Mouse (Mus musculus): ENCODE data around the gene Plod2.

Plod2 gene

DNA sequence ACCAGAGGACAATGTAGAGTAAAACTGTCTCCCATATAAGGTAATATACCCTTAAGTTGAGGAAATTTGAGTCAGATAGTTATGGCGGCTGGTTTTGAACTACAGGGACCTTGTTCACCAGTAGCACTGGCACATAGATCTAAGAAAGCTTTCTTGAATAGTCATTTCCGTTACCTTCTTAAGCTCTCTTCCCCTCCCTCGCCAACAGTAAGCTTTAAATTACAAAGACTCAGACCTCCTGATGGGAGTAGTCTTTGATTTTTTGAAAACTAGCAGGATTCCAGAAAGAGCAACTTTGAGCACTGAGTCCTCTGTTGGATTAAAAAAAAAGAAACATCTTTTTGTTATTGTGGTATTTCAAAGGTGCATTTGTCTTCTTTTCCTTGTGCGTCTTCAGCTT is 61.5 kb downstream of the Plod2 start:
- DNase-seq: no peak

DNA sequence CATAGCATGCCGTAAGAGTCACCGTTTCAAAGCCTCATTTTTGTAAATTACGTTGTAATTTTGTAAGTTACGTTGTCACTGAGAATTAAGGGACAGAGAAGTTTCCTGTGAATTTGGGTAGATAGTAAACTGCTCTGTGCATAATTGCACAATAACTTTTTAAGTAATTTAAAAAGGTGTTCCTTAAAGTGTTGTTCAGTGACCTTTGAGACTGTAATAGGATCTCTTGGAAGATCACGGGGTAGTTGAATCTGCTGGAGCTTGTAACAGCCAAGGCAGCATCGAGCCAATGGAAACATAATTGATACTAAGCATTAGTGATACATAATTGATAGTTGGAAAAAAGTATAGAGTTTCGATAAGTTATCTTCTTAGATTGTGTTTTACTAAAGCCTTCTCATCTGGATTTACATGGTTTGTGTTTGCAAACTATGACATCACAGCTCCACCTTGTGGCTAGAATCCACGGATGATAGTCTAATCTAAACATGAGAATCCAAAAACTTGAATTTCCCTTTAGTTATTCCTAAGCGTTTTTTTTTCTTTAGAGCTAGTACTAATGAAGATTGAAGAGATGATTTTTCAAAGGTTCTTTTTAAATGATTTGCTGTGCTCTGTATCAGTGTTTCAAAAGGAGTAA is 68.7 kb downstream of the Plod2 start:
- no peak for DNase-seq

DNA sequence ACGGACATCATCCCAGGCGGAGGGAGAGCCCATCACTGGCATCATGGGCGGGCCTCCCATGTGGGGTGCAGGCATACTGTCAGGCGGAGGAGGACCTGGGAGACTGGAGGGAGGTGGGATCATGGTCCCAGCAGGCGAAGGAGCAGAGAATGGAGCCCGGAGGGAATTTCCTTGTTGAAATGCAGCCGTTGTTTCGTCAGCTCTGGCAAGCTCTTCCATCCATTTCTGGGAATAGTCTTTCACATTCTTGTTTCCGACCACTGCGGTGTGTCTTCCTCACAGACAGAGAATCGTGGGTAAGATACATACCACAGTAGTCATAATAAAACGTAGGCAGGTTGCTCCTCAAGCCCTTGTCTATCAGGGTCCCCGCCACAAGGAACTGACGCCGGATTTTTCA is 70.6 kb downstream of the Plod2 start:
- no peak for DNase-seq

DNA sequence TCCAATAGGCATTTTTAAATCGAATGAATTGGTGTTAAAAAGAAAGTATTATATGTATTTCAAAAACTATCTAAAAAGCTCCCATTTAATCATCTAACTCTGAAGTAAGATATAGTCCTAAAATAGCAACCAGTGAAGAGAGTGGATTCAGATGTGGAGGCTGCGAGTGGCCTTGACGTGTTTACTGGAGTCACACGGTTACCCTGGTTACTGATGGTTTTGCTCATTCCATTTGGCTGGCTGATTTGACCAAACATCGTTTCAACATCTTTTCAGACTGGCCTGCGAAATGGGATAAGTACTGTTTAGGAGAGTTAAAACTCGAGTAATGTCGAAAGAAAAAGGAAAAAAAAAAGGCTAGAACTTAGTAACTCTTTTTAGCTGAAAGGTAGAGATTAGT is 71.2 kb downstream of the Plod2 start:
- no peak for DNase-seq

DNA sequence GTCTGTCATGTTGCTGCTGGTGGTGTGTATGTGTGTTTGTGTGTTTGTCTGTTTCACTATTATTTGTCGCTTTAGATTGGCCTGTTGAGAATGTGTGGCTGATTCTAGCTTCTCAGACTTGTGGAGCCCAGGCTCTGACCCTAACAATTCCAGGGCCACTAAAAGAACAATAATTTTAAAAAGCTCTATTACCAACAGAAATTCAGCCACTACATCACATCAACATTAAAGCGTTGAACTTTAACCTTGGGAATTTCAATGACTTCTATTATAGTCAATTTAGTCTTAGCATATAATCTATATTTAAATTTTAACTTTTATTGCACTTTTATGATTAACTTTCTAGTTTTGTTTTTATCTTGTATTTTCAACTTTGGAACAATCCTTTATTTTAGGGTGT is 74.4 kb downstream of the Plod2 start:
- no peak for DNase-seq

- no peak for DNase-seq
Observed at GRCm38 (mm10) chr9:92617376-92617775, 75.4 kb downstream of the Plod2 start.

GRCm38 (mm10) chr9:92620088-92620487 is 78.1 kb downstream of the Plod2 start:
- no peak for DNase-seq

DNA sequence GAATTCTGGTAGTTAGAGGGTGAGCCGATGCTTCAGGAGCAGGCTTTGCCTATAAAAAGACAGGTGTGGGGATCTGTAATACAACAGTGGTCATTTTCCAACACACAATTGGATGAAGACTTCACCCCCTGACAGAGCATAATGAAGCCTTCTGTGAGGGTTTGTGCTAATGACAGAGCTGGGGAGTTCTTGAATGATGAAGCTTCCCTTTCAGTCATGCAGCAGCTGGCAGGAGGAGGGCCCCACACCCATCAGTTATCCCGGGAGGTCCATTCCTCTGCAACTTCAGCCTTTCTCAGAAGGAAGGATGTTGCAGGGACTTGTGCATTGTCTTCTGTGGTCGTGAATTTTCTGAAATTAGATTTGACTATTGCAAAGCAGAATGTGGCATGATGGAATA is 79.2 kb downstream of the Plod2 start:
- DNase-seq: no peak

- no peak for DNase-seq
Observed at GRCm38 (mm10) chr9:92621878-92622282, 79.9 kb downstream of the Plod2 start.

DNA sequence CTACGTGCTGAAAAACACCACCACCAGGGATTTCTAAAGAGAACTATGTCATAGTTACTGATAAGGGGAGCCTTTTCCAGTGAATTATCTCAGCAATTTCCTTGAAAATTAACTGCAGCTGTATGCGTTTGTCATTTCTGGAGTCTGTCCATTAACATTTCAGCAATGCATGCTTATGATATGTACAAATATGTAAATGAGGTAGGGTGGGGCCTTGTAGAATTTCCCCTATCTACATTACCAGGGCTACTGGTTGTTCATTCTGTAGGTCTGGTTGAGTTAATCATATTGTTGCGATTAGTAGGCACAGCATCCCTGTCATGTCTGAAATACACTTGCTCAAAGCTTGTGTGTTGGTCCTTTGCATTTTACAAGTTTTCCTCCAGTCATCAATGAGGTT is 92.8 kb downstream of the Plod2 start:
- DNase-seq: no peak

GRCm38 (mm10) chr9:92639200-92639897 is 97.3 kb downstream of the Plod2 start:
- DNase-seq: no peak

- DNase-seq: no peak
Observed at GRCm38 (mm10) chr9:92641717-92642116, 99.7 kb downstream of the Plod2 start.
